Mouse (Mus musculus) embryonic fibroblast, embryonic 13.5 days (primary cell): ENCODE measurements around the gene Acer1.

ENCODE experiments used
- CTCF ChIP-seq: IDR thresholded peaks from 2 replicates; pipeline ENCODE4 v1.5.1; 2011; ENCODE audit warnings: mild to moderate bottlenecking, control low read depth, low read length, moderate library complexity, borderline replicate concordance; ENCODE audit not compliant: insufficient read depth
- POLR2A ChIP-seq: IDR thresholded peaks from 2 replicates; pipeline ENCODE4 v1.6.1; 2011; ENCODE audit warnings: low read depth, mild to moderate bottlenecking, control low read depth, low read length, moderate library complexity

- TF ChIP-seq CTCF (no peak), POLR2A (no peak)
Measured at GRCm38 (mm10) chr17:56919725-56920124, 62.2 kb downstream of the Acer1 start.
